Mouse (Mus musculus): ENCODE measurements around the gene Por.

Gene Por

DNA sequence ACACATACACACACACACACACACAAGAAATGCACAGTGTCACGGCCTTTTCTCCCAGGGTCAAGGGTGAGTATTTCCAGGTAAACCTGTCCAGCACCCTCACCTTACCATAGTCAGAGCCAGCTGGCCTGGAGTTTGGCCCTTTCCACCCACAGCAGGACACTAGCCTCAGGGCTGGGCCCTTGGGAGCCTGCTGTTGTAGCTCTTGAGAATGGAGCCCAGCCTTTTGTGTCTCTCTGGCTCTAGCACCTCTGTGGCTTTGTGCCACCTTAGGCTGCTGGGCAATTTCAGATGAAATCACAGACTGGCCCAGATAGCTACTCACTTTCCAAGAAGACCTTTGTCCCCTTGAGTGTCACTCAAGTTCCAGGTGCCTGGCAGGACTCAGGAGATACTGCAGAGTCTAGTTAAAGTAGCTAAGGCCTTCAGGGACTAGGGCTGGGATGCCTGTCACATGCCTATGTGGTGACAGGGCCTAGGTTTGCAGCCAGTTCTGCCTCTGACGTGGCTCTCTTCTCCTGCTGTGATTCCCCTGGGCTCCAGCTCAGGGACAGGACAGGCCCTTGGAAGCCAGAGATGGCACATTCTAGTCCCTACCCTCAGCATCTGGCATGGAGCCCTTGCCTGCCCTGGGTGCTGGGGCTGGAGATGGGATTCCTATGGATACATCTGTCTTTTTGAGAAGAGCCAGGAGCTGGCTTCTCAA lies 57.0 kb downstream of the Por start:
- no peak for DNase-seq (ENCODE audit: low spot score in 2 of 2)

DNA sequence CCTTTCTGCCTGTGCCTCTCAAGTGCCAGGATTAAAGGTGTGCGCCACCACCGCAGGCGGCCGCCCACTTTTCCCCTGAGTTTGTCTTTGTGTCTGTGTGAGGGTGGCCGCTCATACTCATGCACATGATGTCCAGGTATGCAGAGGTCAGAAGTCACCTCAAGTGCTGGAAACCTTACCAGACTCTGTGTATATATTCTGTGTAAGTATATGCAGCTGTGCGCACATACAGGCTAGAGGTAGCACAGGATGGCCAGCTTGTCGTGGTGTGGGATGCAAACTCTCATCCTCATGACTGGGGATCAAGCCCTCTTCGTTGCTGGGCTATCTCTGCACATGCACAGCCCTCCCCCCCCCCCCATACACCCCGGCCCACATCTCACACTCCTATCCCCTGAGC lies 58.0 kb downstream of the Por start:
- no peak for DNase-seq (ENCODE audit: low spot score in 2 of 2)

DNA sequence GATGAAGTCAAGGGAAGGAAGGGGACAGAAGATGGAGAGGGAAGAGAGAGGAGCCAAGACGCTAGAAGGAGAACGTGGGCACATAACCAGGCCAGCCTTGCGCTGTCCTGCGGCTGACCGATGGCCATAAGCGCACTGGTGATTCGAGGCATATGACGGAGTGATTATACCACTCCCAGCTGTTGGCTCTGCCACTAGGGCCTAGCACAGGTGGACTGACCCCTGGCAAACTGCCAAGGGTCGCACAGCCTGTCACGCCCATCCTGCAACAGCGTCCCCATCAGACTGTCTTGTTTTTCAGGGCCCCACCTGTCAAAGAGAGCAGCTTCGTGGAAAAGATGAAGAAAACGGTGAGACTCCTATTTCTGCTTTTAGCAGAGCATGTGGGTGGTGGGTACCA lies 58.5 kb downstream of the Por start:
- DNase-seq (ENCODE audit: low spot score in 2 of 2): no peak

DNA sequence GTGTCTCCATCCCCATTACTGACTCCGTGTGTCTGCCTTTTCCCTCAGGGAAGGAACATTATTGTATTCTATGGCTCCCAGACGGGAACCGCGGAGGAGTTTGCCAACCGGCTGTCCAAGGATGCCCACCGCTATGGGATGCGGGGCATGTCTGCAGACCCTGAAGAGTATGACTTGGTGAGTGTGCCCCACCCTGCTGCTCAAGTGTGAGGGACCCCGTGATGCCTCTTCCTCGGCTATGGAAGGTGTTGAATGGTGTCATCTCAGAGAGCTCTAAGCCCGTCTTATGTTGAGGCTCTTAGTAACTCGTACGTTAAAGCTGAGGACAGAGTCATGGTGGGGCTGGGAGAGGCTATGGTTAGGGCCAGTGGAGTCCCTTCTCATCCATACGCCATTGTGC lies 59.5 kb downstream of the Por start:
- DNase-seq (ENCODE audit: low spot score in 2 of 2): no peak

DNA sequence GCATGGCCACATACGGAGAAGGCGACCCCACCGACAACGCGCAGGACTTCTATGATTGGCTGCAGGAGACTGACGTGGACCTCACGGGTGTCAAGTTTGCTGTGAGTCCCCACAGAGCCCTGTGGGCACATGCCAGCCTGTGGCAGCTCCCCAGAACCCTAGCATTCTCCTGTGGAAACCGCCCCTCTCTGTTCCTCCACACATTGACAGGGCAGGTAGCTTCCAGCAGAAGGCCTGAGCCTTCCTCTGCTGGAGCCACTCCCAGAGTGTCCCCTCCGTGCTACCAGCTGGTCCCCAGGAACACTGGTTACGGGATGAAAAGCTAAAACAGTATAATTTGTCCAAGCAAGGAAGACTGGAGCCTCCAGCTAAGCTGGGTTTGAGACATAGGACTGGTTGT lies 60.4 kb downstream of the Por start:
- no peak for DNase-seq (ENCODE audit: low spot score in 2 of 2)

DNA sequence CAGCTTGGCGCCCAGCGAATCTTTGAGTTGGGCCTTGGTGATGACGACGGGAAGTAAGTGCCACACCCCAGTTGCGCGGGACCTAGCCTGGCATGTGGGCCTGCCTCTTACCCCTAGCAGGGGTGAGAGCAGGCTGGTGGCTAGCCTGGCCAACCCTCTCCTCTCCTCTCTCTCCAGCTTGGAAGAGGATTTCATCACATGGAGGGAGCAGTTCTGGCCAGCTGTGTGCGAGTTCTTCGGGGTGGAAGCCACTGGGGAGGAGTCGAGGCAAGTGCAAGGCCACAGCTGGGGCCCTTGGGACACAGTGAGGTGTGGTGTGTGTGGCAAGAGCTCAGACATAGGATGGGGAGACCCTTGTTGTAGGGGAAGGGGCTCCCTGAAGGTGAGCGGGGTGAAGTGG lies 61.1 kb downstream of the Por start:
- DNase-seq (ENCODE audit: low spot score in 2 of 2): no peak

DNA sequence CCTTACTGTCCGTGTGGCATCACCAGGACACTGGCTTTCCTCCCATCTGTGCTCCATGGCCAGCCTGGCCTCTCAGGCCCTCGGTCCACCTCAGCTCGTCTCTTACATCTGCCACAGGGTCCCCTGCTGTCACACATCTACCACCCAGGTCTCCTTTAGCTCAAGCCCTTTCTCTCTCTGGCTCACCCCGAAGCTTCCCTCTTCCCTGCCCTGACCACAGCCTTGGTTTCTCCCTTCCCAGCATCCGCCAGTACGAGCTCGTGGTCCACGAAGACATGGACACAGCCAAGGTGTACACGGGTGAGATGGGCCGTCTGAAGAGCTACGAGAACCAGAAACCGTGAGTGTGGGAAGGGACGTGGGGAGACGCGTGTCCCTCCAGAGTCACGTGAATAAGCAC lies 61.5 kb downstream of the Por start:
- no peak for DNase-seq (ENCODE audit: low spot score in 2 of 2)

DNA sequence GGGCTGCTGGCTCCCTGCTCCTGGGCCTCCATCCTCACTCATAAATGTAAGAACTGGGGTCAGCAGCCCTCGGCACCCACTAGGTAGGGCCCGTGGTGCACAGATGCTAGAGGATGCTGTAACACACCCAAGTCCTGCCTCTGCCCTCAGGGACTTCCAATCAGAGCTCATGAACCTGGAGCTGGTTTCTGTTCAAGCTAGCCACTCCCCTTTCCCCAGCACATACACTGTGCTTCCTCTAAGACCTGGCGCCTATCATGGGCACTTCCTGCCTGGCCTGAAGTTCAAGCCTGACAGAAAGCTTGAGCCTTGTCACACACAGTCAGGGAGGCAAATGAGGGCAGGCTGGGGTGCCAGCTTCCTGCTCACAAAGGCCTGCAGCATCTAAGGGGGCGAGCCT lies 63.2 kb downstream of the Por start:
- DNase-seq (ENCODE audit: low spot score in 2 of 2): no peak

DNA sequence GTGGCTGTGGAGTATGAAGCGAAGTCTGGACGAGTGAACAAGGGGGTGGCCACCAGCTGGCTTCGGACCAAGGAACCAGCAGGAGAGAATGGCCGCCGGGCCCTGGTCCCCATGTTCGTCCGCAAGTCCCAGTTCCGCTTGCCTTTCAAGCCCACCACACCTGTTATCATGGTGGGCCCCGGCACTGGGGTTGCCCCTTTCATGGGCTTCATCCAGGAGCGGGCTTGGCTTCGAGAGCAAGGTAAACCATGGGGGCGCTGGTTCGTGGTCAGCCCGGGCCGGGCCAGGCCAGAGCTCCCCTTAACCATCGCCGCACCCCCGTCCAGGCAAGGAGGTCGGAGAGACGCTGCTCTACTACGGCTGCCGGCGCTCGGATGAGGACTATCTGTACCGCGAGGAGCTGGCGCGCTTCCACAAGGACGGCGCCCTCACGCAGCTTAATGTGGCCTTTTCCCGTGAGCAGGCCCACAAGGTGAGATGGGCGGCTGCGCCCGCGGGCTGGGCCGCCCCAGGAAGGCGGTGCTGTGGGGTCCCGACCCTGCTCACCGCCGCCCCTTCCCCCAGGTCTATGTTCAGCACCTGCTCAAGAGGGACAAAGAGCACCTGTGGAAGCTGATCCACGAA lies 64.3 kb downstream of the Por start:
- DNase-seq (ENCODE audit: low spot score in 2 of 2): no peak

DNA sequence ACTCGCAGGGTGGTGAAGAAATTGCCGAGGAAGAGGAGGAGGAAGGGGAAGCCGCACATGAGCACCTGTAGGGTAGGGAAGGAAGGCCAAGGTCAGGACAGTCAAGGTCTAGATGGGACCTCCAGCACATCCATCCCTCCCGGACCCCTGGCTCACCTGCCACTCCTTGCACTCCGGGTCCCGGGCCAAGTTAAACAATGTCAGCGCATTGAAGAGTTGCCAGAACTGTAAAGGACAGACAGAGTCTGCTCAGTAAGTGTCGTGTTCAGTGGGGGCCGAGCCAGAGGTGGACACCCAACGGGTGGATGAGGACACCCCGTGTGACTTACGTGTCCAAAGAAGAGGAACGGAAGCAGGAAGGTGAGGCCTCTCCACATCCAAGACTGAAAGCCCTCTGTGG lies 65.9 kb downstream of the Por start:
- DNase-seq (ENCODE audit: low spot score in 2 of 2): no peak

DNA sequence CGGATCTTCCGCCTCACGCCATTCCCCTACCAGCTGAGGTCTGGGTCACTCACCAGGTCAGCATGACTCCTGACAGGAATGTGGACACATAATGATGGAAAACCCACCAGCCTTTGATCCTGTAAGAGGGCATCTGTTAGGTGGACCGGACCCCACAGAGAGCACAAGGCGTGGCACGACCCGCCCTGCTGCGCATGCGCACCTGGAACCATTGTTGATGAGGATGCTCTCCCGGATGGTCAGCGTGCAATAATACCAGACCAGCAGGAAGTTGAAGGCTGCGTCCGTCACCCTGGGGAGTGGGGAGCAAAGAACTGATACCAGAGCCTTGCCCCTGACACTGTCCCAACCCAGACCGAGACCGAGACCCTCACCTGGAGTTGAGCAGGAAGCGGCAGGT lies 66.7 kb downstream of the Por start:
- no peak for DNase-seq (ENCODE audit: low spot score in 2 of 2)

DNA sequence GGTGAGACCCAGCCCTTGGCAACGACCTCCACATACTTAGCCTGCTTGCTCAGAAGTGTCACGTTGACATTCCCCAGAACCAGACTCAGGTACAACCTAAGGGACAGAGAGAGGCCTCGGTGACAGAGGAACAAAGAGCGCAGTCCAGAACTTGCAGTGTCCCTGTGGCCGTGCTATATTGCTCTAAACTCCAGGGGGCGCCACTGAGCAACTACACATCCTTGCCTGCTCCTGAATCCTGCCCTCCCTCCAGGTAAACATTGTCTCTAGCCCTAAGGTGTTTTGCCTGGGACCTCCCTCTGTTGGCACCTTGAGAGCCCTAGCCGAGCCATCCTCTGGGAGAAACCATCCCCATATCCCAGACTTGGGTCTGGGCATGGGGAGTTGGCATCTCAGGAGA lies 67.3 kb downstream of the Por start:
- DNase-seq (ENCODE audit: low spot score in 2 of 2): no peak

DNA sequence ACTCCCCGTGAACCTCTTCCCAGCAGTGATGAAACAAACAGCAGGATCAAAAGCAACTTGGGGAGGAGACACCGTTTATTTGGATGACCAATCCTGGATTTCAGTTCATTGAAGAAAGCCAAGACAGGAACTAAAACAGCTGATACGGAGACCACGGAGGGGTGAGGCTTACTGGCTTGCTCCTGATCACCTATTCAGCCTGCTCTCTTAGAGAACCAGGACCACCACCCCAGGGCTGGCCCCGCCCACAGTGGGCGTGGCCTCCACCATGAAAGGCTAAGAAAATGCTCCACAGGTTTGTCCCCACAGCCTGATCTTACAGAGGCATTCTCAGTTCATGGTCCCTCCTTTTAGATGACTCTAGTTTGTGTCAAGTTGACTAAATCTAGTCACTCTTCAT lies 68.4 kb downstream of the Por start:
- no peak for DNase-seq (ENCODE audit: low spot score in 2 of 2)

DNA sequence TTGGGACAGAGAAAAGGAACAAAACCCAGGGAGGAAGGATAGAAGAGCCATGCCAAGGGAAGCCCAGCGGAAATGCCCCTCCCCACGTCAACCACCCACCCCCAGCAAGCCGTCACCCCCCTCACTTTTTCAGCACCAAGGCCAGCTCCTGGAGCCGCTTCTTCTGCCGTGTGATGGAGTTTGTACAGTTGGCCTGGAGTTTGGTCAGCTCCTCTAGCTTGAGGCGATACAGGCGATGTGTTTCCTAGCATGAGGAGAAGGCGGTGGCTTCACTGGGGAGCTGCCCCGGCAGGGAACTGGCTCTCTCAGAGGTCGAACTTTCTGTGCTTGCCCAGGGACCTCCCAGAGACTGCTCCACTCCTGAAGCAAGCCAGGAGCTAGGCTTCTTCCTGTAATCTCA lies 72.3 kb downstream of the Por start:
- no peak for DNase-seq (ENCODE audit: low spot score in 2 of 2)

DNA sequence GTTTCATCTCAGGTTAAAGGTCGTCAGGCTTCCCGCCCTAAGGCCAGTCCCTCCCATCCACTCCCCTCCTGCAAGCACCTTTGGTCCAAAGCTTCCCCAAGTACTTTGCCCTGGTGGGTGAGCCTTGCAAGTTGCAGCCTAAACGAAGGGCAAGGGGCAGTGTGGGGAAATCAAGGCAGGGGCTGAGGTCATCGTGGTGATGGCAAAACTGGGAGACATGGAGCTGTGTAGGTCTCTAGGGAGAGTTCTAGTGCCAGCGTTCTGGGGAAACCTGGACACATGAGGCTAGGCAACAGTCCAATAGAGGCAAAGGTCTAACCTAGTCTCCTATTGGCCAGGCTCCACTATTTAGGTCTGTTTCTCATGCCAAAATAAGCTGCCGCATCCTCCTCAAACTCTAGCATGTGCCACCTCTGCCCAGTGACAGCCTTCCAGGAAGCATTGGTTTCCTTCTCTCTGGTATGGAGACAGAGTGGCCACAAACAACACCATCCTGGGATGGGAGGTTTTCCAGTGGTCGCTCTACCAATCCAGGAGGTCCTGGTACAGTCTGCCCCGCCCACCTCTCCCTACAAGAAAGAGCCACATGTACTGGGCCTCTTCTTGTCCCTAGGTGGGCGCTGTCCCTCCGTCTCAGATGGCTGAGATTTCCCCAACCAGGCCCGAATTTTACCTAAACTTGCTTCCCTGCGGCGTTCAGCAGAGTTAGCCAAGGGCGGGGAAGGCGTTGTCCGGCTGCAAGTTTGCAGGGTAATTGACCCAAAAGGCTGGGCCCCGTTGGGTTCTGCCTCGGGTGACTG lies 73.3 kb downstream of the Por start:
- no peak for DNase-seq (ENCODE audit: low spot score in 2 of 2)

DNA sequence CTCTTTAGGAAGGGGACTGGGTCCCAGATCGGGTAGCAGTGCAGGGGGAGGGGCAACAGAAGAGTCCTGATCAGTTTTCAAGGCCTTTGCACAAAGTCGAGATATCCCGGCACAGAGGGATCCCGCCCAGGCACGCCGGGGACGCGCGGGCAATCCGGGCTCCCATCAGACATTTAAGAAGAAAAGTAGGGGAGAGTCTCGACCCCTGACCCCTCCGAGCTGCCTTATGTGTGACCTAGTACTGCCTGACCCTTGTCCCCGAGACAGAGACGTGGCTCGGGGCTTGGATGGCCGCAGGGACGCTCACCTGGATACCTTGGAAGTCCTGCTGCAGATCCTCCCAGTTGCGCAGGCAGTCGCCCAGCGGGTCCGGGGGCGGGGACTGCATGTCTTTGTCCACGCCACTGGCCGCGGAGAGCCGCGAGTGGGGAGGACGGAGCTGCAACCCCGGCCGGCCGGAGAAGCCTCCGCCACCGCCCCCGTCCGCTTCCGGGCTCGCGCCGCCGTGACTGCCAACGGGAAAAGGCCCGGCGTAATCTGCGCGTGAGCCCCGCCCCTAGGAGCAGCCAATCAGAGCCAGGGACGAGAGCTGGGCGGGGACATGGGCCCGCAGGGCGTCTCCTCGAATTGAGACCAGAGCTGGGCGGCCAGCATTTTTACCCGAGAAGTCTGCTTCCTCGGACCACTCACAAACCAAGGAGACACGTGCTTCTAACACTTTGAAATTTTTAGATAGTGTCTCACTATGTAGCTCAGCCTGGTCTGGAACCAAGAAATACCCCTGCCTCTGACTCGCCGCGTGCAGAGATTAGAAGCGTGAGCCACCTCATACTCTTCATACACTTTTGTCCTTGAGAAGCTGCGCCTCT lies 74.1 kb downstream of the Por start, which contains the start of gene Tmem120a:
Gene Tmem120a, minus strand, starts transcription at position 708 of the 869 bp plus-strand sequence.
- peak; percentile 93 to 96 for DNase-seq (ENCODE audit: low spot score in 2 of 2)

DNA sequence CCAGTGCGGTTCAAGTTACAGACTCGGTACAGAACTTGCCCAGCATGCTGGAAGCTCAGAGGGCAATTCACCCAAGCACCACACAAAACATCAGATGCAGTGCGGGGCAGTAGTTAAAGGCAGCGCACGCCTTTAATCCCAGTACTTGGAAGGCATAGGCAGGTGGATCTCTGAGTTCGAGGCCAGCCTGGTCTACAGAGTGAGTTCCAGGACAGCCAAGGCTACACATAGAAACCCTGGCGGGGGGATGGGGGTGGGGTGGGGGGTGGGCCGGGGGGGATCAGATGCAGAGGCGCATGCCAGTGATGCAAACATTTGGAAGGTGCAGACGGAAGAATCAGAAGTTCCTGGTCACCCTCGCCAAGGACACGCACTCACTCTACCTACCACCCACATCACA lies 74.9 kb downstream of the Por start:
- DNase-seq (ENCODE audit: low spot score in 2 of 2): no peak

DNA sequence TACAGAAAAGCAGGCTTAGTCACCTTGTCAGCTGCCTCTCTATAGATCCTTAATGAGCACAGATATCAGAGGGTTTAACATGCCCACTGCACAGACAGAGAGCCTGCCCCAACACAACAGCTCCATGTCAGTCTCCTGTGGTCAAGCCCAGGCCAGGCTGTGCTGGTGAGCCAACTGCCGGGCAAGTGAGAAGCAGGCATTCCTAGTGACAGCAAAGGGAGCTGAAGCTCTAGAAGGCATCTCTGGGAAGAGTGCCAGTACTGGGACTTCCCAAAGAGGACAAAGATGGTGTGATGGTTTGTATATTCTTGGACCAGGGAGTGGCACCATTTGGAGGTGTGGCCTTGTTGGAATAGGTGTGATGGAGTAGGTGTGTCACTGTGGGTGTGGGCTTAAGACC lies 81.2 kb downstream of the Por start:
- no peak for DNase-seq (ENCODE audit: low spot score in 2 of 2)

DNA sequence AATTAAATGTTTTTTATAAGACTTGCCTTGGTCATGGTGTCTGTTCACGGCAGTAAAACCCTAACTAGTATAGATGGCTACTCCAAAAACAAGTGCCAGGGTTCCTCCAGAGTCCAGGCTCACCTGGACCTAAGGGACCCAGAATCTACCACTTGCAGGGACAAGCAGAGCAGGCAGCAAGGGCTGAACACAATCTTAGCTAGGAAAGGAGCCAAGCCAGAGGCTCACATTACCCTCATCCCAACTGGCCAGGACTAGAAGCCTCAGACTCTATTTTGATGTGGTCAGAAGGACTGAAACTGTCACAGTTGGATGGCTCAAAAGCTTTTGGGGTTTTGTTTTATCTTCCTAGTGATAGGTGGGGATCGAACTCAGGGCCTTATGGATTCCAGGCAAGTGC lies 81.8 kb downstream of the Por start:
- no peak for DNase-seq (ENCODE audit: low spot score in 2 of 2)

DNA sequence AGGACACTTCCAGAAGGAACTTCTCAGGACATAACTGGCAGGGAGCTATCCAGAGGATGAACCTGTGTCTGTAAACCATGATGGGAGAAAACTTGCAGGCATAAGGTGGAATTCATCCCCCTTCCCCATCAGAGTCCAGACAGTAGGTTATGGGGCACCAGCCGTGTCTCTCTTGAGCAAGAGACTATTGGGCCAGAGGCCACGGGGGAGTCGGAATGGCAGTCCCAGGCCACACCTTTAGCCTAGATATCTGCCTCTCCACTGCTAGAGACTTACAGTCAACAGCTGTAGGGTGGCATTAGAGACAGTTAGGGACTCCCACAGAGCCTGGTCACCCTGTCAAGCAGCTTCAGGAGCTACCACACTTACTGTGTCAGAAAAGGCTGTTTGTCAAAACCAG lies 92.0 kb downstream of the Por start:
- DNase-seq (ENCODE audit: low spot score in 2 of 2): no peak

DNA sequence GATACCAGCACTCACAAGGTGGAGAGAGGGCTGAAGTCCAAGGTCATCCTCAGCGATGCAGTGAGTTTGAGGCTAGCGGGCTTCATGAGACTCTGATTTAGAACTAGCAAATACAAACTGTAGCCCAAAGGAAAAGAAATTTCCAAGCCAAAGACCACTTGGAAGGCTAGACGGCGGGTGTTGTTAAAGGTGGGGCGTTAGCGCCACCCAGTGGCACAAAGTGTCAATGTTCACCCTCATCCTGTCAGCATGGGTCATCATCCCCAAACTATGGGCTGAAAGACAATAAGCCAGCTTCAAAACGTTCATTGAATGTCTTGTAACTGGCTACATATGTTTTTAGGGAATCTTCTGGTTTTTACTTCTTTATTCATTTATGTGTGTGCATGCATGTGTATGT lies 93.7 kb downstream of the Por start:
- DNase-seq (ENCODE audit: low spot score in 2 of 2): peak; percentile 57 to 71

DNA sequence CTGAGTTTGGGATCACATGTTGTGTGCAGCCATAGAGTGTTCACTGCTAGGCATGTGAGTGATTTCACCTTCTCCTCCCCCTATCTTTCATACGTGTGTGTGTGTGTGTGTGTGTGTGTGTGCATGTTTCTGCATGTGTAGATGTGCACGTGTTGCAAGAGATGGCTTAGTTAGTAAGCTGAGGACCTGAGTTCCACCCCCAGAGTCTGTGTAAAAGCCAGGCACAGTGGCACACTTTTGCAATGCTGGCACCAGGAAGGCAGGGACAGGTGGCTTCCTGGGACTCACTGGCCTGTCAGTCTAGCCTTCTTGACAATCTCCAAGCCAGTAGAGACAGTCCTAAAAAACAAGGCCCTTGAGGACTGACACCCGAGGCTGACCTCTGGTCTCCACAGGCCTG lies 95.1 kb downstream of the Por start:
- DNase-seq (ENCODE audit: low spot score in 2 of 2): no peak

Data from urinary bladder, postnatal 4 days (tissue).